Mouse (Mus musculus) ES-CJ7 (cell line): ENCODE measurements at regions not wholly inside any gene's neighbourhood (a gene's known extent, or its start where the extent isn't known, plus 50 kb on each side); places are given as distances from the start of the nearest gene placed in this dataset.

Experiments used
- DNase-seq: peaks from one replicate; pipeline ENCODE4 v3.0.0; 2011; ENCODE audit warnings: low read depth, low spot score

- peak; percentile 3 for DNase-seq
Observed at GRCm38 (mm10) chr5:133113183-133113582, 570.0 kb upstream of the Auts2 start.

DNA sequence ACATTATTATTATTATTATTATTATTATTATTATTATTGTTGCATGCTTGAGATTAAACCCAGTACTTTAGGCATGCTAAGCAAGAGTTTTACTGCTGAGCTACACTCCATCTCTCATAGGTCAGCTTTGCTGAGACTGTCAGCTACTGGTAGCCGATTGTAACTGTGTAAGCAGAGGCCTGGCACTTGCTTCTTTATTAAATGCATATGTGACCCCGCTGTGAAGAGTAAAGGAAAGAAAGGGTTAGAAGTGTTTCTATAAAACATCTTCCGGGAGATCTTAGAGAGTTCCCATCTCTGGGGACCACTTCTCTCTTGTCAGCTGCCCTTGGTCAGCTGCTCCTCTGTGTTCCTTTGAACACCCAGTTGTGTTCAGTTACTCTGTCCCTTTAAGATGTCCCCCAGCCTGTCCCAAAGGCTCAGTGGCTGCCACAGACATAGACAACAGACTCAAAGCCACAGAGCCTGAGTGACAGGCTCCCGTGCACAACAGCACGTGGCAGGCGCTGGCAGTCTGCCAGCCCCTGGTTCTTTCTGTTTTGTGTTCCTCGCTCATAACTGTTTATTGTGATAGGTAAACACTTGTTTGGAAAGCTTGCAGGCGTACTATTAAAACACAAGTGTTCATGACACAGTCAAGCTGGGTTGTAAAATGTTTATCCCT lies 563.7 kb upstream of the Auts2 start:
- no peak for DNase-seq

DNA sequence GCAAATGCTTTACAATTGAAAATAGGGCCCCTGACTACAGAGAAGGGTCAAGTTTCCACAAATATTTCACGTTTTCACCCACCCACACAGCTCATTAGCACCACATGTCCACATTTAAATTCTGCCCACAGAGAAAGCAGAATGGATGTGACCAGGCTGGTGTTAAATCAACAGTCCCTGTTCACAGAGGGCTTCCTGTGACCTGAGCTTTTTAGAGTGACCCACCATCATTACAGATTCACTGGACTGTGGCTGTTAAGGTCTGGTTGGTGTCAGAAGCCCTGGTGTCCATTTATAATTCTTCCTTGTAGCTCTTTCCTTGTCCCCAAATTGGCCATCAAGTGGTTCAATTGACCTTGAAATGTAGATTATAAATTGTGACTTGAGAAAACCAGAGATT lies 553.2 kb upstream of the Auts2 start:
- DNase-seq, result no peak

DNA sequence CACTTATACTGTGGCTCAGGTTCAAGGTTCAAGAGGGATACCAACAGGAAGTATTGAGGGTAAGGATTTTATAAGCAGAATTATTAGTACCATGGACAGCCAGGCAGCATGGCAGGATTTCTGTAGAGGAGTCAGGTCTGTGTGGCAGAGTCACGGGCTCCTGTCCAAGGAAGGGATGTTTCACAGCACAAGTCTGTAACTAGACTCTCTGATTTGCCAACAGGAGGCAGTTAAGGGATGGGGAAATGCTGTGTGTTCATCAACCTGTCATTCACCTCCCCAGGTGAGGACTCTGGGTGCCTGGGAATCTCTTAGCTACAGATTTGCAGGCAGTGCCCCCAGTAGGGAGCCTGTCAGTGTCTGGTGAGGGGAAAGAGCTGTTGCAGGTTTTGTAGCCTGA lies 541.7 kb upstream of the Auts2 start:
- DNase-seq, result no peak

- DNase-seq, result no peak
Observed at GRCm38 (mm10) chr5:133080751-133081150, 537.6 kb upstream of the Auts2 start.

GRCm38 (mm10) chr5:133078916-133079315 lies 535.8 kb upstream of the Auts2 start:
- no peak for DNase-seq

DNA sequence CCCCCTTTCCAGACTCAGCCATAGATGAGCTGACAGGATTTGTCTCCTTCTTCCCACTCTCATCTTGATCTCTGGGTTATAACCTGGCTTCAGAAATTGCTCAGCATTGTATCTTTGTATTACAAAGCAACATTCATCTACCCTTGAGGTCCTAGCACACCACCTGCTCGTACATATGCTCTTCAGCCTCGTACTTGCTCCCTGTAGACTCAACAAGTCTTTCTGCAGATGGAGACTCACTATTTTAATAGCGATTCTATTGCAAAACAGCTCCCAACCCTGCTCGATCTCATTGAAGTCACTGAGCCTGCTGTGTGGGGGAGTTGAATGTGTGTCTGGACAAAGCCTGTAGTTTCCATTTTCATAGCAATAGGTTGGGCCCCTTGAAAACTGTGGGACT lies 535.2 kb upstream of the Auts2 start:
- no peak for DNase-seq

DNA sequence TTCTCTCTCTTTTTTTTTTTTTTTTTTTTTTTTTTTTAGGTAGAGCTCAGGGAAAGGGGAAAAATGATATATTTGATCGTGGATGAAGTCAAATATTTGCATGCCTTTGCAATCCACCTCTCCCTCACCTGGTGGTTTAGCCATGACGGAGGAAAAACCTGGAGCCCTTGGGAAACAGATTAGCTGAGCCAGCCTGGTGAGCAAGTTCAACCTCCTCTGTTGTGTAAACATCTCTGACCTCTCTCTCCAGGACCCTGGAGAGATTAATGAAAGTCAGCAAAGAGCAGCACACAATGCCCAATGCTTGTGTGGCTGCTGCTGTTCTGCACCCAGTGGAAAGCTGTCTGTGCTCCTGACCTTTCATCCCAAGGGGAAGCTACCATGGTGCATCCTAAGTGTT lies 530.2 kb upstream of the Auts2 start:
- no peak for DNase-seq

DNA sequence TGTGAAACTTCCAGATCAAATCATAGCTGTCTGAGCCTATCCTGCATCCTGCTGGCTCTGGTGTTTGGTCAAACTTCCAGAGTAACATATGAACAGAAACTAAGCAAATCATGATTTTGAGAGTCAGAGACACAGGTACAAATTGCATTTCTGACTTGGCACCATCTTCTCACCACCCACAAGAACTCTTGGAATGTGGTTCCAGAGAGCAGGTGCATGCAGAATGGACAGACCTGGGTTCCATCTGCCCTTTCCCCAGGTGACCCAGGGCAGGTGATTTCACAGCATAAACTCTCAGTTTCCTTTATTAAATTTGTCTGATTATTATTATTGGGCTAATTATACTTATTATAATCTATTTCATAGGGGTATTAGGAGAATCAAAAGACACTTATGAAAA lies 527.0 kb upstream of the Auts2 start:
- DNase-seq, result no peak

DNA sequence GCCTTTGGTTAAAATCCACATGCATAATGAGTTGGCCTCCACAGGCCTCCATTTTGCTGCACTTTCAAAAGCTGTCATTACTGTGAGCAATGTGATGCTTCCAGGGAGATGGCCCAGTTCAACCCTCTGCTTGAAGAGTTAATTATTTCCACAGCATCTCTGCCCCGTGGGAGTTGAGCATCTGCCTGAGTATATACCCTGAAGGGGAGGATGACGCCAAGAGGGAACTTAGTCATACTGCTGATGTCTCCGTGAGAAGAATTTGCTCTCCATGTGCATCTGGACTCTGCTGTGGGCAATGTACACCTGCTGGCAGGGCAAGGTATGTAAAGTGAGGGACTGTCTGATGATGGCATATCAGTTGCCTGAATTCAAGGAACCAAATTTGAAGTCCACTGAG lies 519.3 kb upstream of the Auts2 start:
- DNase-seq, result no peak

DNA sequence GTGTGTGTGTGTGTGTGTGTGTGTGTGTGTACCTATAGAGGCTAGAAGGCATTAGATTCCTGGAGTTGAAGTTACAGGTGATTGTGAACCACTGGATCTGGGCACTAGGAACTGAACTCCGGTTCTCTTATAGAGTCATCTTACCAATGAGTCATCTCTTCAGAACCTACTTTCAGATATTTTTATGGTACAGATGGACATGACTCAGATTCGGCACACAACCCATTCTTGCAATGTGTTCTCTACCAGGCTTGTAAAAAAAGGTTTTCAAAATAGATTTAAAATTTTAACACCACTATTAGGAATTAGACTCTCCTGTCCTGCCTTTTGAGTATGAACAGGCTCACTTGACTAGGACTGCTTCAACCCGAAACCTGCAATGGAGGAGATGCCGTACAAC lies 504.3 kb upstream of the Auts2 start:
- DNase-seq, result no peak

DNA sequence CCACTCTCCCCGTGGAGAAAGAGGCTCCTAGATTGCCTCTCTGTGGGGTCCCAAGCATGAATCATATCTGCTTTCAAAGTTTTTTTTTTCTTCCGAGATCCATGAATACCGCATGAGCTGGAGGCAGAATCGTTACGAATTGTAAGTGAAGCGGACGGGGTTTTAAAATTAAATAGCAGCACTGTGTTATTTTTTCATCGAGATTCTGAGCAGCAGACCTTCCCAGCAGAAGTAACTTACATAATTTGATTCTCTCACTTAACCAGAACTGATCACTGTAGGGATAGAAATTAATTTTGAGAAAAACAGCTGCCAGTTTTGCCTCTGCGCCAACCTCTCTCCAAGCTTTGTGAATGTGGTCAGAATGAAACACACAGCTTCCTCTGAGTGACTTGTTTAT lies 502.5 kb upstream of the Auts2 start:
- no peak for DNase-seq

DNA sequence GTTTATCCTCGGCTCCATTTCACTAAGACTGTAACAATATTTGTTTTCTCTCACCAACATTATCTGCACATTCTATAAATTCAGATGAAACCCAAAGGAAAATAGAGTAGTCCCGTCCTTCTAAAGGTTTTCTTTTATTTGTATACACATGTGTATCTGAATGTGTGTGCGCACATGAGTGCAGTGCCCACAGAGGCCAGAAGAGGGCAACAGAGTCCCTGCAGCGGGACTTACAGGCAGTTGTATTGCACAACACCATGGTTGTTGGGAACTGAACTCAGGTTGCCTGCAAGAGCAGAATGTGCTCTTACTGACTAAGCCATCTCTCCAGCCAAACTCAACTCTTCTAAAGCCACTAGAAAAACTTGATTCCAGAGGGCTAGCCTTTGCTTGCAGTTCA lies 484.4 kb upstream of the Auts2 start:
- peak; percentile 41 for DNase-seq

- DNase-seq, result no peak
Observed at GRCm38 (mm10) chr5:133025121-133025520, 482.0 kb upstream of the Auts2 start.

DNA sequence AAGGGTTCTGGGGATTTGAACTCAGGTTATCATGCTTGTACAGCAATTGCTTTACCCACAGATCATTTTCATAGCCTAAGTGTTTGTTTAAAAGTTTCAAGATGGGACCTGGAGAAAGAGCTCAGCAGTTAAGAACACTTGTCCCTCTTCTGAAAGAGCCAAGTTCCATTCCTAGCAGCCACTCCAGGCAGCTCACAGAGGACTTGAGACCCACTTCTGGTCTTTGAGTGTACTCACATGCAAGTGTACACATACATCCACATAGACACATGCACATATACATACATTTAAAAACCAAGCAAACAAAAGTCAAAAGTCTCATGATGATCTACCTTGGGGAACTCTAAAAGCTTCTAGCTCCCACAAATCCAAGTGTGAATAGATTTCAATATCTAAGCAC lies 477.7 kb upstream of the Auts2 start:
- DNase-seq, result no peak

DNA sequence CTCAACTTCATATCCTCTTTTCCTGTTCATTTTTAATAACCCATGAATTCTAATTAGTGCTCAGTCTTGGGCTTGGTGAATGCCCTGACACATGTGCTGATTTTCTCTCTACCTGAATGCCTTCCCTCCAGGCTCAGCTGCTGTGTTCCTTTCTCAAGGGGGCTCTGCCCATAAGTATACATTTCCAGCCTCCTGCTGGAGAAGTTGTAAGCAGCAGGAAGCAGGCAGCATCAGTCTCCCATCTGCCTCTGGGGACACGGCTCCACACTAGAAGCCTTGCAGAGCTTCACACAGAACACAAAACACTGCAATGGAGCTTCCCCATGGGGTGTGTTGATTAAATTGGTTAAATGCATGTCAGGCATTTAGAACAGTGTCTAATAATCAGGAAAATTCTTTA lies 477.0 kb upstream of the Auts2 start:
- no peak for DNase-seq

- DNase-seq, result no peak
Observed at GRCm38 (mm10) chr5:133010624-133011575, 467.8 kb upstream of the Auts2 start.

- DNase-seq, result no peak
Observed at GRCm38 (mm10) chr5:132982866-132983265, 439.7 kb upstream of the Auts2 start.

DNA sequence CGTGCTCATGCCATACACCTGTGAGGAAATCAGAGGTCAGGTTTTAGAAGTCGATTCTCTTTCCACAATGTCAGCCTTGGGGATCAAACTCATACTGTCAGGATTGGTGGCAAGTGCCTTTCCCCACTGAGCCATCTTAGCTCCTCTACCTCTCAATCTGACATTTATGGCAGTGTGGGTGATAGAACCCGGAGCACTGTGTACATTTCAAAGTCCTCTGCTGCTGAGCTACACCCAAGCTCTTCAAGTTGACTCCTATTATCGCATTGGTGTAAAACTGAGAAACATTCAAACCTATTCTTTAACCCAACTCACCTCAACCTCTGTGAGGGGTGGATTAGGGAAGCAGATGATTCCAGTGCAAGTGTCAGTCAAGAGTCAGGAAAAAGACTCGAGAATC lies 435.9 kb upstream of the Auts2 start:
- no peak for DNase-seq

DNA sequence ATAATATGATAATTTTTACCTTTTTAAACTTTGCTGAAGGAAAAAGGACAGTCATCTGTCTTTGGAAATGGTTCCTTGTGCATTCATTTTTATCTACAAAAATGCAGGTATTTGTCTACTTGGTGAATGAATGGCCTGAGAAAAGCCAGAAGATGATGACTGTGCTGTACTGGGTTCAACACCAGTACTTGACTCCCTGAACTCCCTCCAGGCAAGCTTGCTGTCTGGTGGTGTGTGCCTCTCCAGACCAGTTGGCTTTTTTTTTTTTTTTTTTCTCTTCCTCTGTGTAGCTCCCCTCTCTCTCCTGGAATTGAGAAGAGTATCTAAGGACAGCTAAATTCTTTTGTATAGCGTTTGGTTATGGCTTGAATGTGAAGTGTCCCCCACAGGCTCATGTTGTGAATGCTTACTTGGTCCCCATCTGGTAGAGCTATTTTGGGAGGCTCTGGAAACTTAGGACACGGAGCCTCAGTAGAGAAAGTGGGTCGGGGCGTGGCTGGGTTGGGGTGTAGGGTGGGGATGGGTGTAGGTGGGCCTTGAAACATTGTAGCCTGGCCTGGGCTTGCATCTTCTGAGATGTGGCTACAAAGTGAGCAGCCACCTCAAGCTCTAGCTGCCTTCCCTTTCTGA lies 432.3 kb upstream of the Auts2 start:
- DNase-seq, result no peak

GRCm38 (mm10) chr5:132974876-132975275 lies 431.7 kb upstream of the Auts2 start:
- DNase-seq, result no peak

DNA sequence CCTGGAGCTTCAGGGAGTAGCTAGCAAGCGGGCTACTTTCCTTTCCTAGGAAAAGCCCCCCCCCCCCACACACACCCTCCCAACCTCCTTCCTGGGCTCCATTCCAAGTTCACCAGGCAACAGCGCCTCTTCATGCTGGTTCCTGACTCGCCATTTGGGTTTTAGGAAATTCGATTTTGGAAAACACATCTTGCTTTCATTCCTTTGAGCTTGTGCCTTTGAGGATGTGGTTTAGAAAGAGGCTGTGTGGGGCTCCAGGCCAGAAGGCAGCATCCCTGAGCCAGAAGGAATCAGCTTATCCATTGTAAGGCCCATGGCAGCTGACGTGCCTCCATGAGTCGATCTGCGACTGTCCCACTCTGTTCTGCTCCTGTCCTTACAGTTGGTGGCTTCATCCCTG lies 427.9 kb upstream of the Auts2 start:
- no peak for DNase-seq

GRCm38 (mm10) chr5:132969376-132969775 lies 426.2 kb upstream of the Auts2 start:
- no peak for DNase-seq
